Mouse (Mus musculus) inflammation-experienced regulatory T-cells, adult 6 months (primary cell): ENCODE data around the gene Hrh1. TPM values are rescaled to one million over a fixed set of nuclear protein-coding genes. Genes with fewer than 3 reads are reported as not detected.
"Not testable (repeated sequence)": the region's sequence is repeated elsewhere in the genome, so short reads cannot be mapped to it uniquely, and the experiment has no call there.

Source experiments
- ATAC-seq: one replicate; pipeline ENCODE4 v1.8.0; 2017
- polyA plus RNA-seq, 3 experiments: library from polyadenylated mRNA; unstranded; fragments of 100-300 nt; shearing (Covaris generic); gene quantifications; one replicate each; pipeline ENCODE4 v1.2.1; 2017

The Hrh1 gene
- polyA plus RNA-seq, 3 experiments from 2014 or later, result 0.13 TPM; not detected in 2

GRCm38 (mm10) chr6:114473541-114473940 lies 75.8 kb downstream of the Hrh1 start:
- no peak for ATAC-seq

GRCm38 (mm10) chr6:114474059-114474458 lies 76.3 kb downstream of the Hrh1 start:
- ATAC-seq, result no peak

GRCm38 (mm10) chr6:114474911-114475310 lies 77.2 kb downstream of the Hrh1 start:
- ATAC-seq, result no peak

- no peak for ATAC-seq
Observed at GRCm38 (mm10) chr6:114478771-114479170, 81.0 kb downstream of the Hrh1 start.

GRCm38 (mm10) chr6:114479644-114480410 lies 82.1 kb downstream of the Hrh1 start:
- no peak for ATAC-seq

- no peak for ATAC-seq
Observed at GRCm38 (mm10) chr6:114489371-114489770, 91.6 kb downstream of the Hrh1 start.

GRCm38 (mm10) chr6:114492588-114492987 lies 94.9 kb downstream of the Hrh1 start:
- ATAC-seq, result not testable (repeated sequence)

GRCm38 (mm10) chr6:114494987-114495386 lies 97.3 kb downstream of the Hrh1 start:
- ATAC-seq, result not testable (repeated sequence)

- ATAC-seq, result not testable (repeated sequence)
Observed at GRCm38 (mm10) chr6:114514038-114514437, 116.3 kb downstream of the Hrh1 start.

- ATAC-seq, result not testable (repeated sequence)
Observed at GRCm38 (mm10) chr6:114528709-114529108, 131.0 kb downstream of the Hrh1 start.

Other genes with a start within 250 kb of the Hrh1 start
- gene Slc6a1, start 115.3 kb upstream of the Hrh1 start, polyA plus RNA-seq, result under 1 TPM in 1 of 3 experiments, not detected in 2; 0.48 TPM
- gene Atg7, start 245.2 kb downstream of the Hrh1 start, polyA plus RNA-seq, result 10 to 100 TPM; 29.7 to 39.8 (median 30.4) TPM